Mouse (Mus musculus) gastrocnemius, postnatal 25 days (tissue): ENCODE results near the gene Grk2. TPM values are rescaled to one million over a fixed set of nuclear protein-coding genes. Genes with fewer than 3 reads are reported as not detected.

Experiments
- DNase-seq: peaks from one replicate; pipeline ENCODE4 v3.0.0; 2022
- long read RNA-seq, 2 experiments: library from polyadenylated mRNA; stranded (forward); transcript quantifications; one replicate each; pipeline ENCODE4 v2.0.0; 2021
- total RNA-seq, 2 experiments: library from RNA; stranded (reverse); gene quantifications; 1 replicate in 1 of 2; 2 replicates in 1 of 2; pipeline ENCODE4 v1.2.3; 2021

Gene Grk2
- 10 to 100 TPM; 39.2 to 47.9 TPM for total RNA-seq
- long read RNA-seq, experiment 1, transcript Grk2-202 (21 exons, 3,376 nt), result major isoform, 8 of 45 reads
- long read RNA-seq, experiment 1, partial matches to known transcripts, result 5 of 45 reads
- long read RNA-seq, experiment 1, other reads (novel, unspliced or antisense), result 32 of 45 reads
- long read RNA-seq, experiment 2, transcript Grk2-202 (21 exons, 3,376 nt), result major isoform, 10 of 46 reads
- long read RNA-seq, experiment 2, partial matches to known transcripts, result 4 of 46 reads
- long read RNA-seq, experiment 2, other reads (novel, unspliced or antisense), result 32 of 46 reads

DNA sequence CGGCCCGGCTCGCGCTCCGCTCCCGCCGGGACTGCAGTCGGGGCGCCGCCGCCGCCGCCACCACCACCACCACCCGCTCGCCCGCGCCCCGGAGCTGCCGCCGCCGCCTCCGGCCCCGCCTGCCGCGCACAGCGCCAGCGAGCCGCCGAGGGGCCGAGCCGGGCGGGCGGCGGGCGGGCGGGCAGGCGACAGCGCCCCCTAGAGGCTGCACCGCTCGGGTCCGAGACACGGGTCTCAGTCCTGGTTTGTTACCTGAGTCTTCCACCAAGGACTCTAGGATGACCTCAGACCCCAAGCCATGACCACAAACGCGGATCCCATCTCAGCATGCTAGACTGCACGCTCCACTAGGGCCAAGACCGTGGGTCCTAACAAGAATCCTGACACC is at the start of gene Grk2:
TSS of gene Grk2 (minus strand) at position 33 of the 388 bp plus-strand sequence.
- peak; percentile 82 for DNase-seq

DNA sequence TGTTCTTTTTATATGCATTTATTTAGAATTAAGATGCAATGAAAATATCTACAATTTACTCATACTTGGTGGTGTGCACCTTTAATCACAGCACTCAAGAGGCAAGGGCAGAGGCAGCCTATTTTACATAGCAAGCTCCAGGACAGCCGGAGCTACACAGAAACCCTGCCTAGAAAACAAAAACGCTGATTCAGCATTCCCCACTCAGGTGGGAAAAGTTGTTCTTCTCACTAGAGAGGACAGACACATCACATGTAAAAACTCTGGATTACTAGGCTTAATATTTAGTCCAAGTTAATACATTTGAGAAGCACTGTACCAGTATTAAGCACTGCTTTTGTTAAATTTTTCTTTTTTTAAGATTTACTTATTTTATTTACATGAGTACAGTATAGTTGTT is 43.4 kb upstream of the Grk2 start:
- no peak for DNase-seq

DNA sequence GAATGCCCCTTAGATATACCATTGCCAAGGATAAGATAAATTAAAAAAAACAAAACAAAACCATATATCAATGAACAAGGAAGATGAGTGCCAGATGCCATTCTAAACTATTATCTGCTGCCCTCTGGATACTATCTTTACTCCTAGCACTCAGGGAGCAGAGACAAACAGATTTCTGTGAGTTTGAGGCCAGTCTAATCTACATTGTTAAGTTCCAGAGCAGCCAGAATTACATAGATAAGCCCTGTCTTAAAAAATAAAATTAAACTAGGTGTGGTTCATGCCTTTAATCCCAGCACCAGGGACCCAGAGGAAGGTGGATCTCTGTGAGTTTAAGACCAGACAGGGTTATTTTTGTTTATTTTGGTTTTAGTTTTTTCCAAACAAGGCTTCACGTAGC is 40.5 kb upstream of the Grk2 start:
- DNase-seq, result no peak

DNA sequence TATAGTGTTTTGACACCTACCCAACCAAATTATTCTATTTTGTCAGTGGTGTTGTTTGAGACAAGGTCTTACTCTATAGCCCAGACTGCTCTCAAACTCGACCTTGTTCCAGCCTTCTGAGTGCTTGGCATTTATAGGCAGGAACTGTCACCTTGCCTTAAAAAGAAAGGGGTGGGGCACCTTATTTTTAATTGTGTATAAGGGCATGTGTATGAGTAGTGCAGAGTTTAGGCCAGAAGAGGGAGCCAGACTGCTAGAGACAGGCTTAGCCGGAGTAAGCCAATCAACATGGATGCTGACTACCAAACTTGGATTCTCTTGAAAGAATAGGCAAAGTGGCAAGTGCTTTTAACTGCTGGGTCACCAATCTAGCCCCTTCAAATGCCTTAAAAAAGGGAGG is 32.1 kb upstream of the Grk2 start:
- no peak for DNase-seq

DNA sequence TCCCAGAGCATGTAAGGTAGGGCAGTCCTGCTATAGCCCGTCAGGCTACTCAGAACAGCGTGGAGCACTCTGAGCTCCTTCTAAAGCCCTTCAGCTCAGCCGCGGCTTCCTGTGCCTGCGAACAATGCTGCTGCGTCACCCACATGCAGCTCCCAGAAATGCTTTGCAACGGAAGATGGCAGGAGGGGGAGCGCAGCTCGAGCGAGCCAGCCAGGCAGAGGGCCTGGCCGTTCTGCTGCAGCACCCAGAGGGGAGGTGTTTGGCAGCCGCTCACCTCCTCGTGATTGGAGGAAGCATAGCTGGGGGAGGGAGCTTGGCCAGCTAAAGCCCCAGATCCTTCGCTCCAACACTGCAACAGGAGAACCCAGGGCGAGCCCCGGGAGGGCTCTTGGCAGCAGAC is 27.8 kb upstream of the Grk2 start:
- peak; percentile 98 for DNase-seq

DNA sequence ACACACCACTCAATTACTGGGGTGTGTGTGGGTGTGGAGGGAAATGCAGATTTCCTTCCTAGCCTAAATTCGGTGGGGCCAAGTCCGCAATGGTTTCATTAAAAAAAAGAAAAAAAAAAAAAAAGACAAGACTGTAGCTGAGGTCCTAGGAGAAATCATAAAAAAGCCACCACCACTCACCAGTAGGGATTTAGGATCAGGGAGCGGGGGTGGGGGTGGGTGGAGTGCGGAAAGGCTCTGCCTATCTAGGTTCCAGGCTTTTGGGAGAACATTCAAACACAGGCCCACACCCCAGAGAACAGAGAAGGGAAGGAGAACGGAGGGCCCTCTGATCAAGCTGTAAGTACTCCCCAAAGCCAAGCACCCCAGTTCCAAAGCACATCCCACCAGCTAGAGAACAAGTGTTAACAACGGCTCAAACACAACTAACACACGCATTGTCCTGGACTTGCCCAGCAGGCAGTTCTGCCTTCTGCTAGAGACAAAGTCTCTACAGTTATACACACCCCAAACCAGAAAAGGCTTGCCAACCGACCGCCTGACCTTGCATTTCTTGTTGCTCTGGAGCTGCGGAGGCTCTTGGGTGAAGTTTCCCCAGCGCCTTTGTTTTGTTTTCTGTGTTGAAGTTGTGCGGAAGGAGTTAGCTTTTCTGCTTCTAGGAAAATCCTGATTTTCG is 27.2 kb upstream of the Grk2 start:
- no peak for DNase-seq

DNA sequence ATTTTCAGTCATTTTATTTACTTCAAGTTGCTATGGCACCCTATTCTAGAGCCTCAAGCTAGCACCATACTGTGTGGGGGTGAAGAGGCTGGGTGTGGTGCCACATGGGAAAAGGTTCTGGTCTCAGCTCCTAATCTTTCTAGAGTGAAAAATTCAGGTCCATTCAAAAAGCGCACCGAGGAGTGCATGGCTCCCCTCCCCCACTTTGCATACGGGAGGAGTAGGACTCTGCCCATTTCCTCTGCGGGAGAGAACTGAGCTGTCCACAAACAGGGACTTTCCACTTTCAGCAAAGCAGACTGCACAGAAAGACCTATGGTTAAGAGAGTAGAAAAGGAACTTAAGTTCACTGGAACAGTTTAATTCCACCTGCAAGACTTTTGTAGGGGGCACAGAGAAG is 26.6 kb upstream of the Grk2 start:
- DNase-seq, result no peak

DNA sequence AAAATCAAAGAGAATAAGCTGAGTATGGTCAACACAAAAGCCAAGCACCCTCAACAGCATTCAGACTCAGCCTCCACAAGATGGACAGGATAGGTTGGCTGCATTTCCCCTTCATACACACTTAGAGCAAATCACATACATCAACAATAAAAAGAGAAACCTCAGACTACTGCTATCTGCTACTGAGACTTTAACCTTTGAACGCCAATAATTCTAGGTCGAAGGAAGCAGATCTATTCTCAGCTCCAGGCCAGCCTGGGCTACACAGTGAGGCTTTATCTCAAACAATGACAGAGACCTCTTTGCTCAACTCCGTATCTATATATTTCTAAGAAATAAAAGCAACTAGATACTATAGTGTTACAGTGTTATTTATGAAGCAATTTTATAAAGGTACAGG is 25.3 kb upstream of the Grk2 start:
- no peak for DNase-seq

DNA sequence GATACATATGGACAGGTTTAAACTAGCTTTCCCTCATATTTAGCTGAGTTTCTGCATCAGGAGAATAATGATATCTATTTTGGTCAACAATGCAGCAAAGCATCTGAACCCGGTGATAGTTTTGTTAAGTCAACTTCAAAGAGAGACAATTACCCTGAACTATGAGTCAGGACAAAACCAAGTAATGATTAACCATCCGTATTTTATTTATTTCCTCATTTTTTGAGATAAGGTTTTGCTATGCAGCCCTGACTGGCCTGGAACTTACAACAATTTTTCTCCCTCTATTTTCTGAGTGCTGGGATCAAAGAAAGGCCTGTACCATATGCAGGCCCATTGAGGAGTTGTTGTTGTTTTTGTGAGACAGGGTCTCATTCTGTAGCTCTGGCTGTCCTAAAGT is 24.6 kb upstream of the Grk2 start:
- no peak for DNase-seq

DNA sequence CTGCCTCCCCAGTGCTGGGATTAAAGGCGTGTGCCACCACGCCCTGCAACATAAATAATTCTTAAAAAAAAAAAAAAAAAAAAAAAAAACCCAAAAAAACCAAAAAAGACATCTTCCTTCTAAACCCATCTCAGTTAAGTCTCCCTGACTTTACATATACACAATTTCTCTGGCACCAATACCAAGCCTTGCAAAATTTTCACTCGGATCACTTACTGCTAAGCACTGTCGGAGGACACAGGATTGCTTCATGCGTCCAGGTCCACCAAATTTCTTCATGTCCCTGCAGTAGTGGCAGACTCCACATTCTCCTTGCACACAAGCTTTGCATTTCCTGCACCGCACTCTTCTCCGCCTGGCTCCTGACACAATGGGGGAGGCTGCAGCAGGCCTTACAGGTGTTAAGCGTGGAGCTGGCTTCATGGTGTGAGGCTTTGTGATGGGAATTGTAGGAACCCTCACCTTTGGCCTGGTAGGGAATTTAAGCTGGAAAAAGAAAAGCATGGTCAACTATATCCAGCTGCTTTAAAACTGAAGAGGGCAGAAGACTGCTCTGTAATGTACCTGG is 22.8 kb upstream of the Grk2 start:
- DNase-seq, result no peak

DNA sequence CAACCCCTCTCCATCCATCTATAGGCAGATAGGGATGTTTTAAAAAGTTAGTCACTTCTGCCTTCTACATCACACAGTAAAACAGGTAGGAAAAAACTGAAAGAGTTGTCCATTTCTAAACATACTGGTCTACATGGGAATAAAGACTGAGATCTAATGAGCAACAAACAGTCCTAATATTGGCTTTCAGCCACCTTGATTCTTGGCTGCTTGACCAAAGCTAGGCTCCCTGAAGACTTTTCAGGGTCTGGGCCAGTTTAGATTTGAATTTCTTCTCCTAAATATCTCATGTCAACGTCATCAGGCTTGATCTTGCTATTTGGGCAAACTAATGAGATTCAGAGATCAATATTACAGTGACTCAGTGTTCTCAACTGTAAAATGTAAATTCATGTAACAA is 20.9 kb upstream of the Grk2 start:
- no peak for DNase-seq

DNA sequence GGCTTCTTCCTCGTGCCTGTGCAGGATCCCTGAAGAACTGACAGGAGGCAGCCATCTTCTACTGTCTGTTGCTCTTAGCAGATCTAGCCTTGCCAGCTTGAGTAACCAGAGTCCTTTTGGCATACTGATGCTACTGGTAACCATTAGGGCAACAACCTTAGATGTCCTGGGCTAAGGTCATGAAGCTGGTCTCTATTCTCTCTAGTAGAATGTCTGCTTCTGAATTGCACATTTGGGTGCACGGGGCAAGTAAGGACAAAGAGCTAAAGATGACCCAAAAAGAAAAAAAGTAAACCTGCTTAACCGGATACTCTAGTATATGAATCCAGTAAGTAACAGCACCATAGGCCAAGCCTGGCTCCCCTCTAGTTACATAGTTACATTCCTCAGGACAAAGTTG is 20.1 kb upstream of the Grk2 start:
- no peak for DNase-seq

DNA sequence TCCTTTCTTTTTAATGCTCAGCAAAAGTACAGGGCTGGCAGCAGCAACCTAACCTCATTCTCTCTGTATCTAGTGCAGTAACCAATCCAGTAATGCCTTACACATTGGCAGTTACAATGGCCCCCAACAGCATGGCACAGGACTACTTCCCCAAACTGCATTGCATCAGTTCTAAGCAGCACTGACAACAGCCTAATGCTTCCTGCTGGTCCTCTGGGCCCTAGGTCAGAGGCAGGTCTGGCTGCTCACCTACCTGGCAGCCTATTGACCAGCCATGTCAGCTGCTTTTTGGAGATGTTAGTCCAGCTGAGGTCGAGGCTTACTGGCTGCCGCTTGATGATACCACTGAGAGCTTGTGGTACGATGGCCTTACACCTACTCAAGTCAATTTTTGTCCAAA is 16.1 kb upstream of the Grk2 start:
- no peak for DNase-seq

DNA sequence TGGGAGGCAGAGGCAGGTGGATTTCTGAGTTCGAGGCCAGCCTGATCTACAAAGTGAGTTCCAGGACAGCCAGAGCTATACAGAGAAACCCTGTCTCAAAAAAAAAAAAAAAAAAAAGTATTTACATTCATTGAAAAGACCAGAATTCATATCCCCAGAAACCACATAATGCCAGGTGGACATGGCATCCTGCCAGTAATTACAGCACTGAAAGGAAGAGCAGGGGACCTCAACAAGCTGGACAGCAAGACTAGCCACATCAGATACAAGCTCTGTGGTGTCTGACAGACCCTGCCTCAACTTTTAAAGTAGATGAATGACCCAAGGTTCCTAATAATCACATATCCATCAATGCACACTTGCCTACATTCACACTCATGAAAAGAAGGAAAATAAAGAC is 15.6 kb upstream of the Grk2 start:
- no peak for DNase-seq

DNA sequence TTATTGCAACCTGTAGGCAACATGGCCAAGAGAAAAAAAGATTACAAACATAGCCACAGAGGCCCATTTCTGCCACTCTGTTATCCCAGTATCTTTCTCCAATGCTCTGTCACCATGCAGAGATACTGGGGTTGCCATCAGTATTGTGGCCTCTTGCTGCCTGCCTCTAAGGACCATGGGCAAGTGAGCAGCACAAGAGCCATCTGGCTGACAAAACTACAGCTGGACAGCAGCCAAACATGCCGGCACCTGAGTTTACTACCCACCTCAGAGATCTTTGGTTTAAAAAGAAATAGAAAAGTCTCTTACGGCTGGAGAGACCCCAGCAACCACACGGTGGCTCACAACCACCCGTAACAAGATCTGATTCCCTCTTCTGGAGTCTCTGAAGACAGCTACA is 13.2 kb upstream of the Grk2 start:
- no peak for DNase-seq

DNA sequence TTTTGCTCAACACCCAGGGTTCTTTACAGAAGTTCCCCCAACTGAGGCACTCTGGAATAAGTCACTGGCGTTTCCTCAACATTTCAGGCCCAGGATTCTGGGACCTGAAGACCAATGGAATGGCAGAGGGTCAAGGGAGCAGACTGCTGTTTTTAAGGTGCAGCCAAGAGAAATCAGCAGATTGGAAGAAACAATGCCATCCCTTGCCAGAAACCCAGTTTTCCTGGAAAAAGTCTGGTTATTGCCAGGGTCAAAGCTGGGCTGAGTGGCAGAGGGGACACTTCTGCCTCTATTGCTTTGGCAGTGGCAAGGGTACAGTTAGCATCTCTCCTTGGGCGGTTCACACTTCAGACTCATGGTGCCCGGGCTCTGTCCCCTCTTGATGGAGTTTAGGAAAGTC is 11.2 kb upstream of the Grk2 start:
- no peak for DNase-seq

DNA sequence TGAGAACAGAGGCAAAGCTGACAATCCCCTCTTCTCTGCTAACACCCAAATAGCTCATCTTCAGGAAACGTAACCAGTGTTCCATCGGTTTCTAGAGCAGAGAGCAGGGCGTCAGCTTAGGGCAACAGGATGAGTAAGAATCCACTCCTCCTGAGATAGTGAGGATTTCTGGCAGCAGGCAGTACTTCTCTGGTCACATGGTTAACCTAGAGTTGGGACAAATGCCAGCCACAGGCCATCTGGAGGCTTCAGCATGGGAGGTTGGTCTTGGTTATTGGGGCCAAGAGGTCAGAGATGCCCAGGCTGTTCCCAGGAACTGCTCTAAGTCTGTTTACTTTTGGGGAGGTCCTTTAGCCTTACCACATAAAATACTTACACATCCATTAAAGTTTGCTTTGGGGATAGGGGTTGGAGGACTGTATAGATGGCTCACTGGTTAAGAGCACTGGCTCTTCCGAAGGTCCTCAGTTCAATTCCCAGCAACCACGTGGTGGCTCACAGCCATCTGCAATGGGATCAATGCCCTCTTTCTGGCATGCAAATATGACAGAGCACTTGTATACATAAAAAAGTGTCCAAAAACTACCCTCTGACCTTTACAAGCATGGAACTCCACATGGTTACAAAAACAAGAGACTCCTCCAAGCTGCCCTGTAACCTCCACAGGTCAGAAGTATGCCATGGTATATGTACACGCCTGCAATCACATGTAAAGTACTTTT is 9.4 kb upstream of the Grk2 start:
- no peak for DNase-seq

DNA sequence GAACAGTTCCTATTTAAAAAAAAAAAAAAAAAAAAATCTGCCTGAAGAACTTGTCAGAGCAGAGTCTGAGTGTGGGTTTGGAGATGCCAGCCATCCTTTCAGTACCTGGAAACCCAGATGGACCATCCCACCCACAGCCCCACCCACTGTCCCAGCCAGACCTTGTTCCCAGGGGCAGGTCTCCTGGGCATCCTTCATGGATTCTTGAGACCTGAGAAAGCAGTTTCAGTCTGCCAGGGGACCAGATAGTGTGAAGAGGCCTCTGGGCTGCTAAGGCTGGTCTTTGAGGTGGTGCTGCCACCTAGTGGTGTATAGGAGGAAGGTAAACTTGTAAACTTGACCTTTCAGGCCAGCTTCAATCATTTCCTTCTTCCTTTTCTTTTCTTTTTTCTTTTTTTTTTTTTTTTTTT is 3.8 kb upstream of the Grk2 start:
- no peak for DNase-seq

DNA sequence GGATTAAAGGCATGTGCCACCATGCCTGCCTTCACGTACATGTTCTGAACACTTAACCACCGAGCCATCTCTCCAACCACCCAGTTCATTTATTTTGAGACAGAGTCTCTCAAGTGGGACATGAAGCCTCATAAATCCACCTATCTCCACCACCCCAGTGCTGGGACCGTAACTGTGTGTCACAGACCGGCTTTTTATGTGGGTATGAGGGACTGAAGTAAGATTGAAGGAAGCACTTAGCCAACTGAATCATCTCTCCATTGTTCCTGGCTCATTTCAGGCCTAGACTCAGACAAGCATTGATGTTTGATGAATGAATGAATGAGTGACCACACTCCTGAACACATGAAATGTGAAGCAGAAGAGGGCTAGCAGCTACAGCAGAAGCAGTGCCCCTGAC is 3.3 kb upstream of the Grk2 start:
- DNase-seq, result no peak

DNA sequence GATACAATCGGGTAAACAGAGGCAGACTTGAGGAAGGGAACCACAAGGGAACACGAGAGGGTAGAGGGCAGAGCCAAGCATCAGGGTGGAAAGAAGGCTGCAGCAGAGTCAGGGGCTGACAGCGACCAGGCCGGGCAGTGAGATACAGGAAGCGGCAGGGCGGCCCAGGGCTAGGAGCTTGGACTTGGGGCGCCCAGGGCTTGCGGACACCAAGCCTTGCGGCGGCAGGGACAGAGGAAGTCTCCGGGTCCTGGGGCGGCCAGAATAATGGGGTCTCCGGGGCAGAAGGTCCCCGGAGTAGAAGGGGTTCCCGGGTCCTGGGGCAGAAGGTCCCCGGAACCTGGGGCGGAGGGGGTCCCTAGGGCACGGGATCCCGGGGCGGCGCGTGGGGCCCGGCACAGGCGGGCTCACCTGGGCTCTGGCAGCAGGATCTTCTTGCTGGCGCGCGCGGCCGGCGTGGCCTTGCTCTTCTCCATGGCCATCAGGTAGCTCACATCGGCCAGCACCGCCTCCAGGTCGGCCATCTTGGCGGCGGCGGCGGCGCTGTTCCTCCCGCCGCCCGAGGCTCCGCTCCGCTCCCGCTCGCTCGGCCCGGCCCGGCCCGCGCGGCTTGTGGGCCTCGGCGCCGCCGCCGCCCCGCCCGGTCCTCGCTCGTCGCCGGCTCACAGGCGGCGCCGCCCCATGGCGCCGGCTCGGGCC is 382 bp downstream of the Grk2 start:
- DNase-seq, result peak; percentile 46

DNA sequence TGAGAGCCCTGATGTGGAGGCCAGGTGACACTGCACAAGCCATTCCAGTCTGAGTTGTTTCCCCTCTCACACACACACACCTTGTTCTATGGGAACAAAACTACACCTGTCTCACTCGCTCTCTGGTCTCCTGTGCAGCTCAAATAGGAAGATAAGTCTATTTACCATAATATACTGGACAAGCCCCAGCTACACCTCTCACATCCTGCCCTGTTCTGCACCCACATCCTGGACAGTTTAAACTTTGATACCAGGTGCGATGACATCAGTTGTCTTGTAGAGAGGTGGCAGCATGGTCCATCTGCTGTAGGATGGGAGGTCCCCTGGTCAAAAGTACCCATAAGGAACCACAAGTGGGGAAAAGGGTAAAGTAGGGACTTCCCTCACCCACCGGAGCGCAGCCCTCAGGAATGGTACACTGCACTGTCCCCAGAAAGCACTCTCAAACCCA is 1.1 kb downstream of the Grk2 start:
- no peak for DNase-seq

DNA sequence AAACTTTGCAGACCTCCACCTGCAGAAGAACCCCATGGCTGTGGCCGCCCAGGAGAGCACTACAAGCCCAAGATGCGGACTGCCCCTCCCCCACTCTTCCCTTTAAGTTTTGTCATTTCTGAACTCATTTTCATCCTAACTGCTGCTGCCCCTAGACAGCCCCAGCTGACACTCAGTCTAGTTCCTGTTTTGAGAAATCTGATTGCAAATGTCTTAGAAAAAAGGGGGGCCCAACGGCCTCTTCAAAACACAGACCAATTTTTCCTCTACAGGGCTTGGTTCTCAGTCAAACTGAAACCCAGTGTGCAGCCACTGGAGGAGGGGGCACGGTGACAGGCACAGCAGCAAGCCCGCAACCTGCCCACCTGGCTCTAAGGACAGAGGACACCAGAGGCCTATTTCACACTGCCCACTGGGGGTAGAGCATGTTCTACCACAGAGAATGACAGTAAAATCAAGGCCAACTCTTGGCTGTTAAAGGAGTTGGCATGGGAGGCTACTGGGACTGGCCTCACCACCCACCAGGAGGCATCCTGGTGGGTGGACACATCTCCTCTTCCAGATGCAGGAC is 1.7 kb downstream of the Grk2 start:
- DNase-seq, result no peak
